Mouse (Mus musculus) forebrain, embryonic 15.5 days (tissue): ENCODE measurements around the gene Eefsec. TPM values are rescaled to one million over a fixed set of nuclear protein-coding genes. Genes with fewer than 3 reads are reported as not detected.

ENCODE experiments used
- ATAC-seq: fragments of 200-750 bp; cut with Nextera tagmentation; replicated peaks from 2 replicates; pipeline ENCODE4 v1.8.0; 2017; ENCODE audit warnings: mild to moderate bottlenecking, moderate TSS enrichment, moderate library complexity
- H3K27ac ChIP-seq: fragments of 300-500 bp; sonication (generic); replicated peaks from 2 replicates; pipeline ENCODE4 v1.5.1; 2015; ENCODE audit warnings: mild to moderate bottlenecking, inconsistent platforms
- H3K27me3 ChIP-seq: fragments of 300-500 bp; sonication (generic); 2 replicates; pipeline ENCODE4 v1.6.1; 2015; ENCODE audit warnings: inconsistent platforms
- H3K36me3 ChIP-seq: fragments of 300-500 bp; sonication (generic); 2 replicates; pipeline ENCODE4 v1.6.1; 2015; ENCODE audit warnings: mild to moderate bottlenecking, inconsistent platforms
- H3K4me1 ChIP-seq: fragments of 300-500 bp; sonication (generic); 2 replicates; pipeline ENCODE4 v1.6.1; 2015; ENCODE audit warnings: inconsistent platforms
- H3K4me2 ChIP-seq: fragments of 300-500 bp; sonication (generic); replicated peaks from 2 replicates; pipeline ENCODE4 v1.6.1; 2015; ENCODE audit warnings: mild to moderate bottlenecking, inconsistent platforms
- H3K4me3 ChIP-seq: fragments of 300-500 bp; sonication (generic); 2 replicates; pipeline ENCODE4 v1.5.1; 2015; ENCODE audit warnings: mild to moderate bottlenecking, inconsistent platforms
- H3K9ac ChIP-seq: fragments of 300-500 bp; sonication (generic); replicated peaks from 2 replicates; pipeline ENCODE4 v1.6.1; 2015; ENCODE audit warnings: mild to moderate bottlenecking, inconsistent platforms
- H3K9me3 ChIP-seq: fragments of 300-500 bp; sonication (generic); 2 replicates; pipeline ENCODE4 v1.6.1; 2016; ENCODE audit warnings: inconsistent platforms
- WGBS: fragments of 180-500 bp; shearing (Covaris S2); methylation state at CpG from one replicate; pipeline ENCODE4 v1.1.7; 2015; ENCODE audit warnings: mixed read lengths; 5-methylcytosine and 5-hydroxymethylcytosine counted together
- polyA plus RNA-seq: library from polyadenylated mRNA; unstranded; fragments of >200 nt; fragmentation: Nextera tagmentation; extraction: Ambion mirVana; gene quantifications from 2 replicates; pipeline ENCODE4 v1.2.1, GENCODE M21; 2015

Gene Eefsec
- polyA plus RNA-seq, result 32.7 and 34.1 TPM in 2 replicates

DNA sequence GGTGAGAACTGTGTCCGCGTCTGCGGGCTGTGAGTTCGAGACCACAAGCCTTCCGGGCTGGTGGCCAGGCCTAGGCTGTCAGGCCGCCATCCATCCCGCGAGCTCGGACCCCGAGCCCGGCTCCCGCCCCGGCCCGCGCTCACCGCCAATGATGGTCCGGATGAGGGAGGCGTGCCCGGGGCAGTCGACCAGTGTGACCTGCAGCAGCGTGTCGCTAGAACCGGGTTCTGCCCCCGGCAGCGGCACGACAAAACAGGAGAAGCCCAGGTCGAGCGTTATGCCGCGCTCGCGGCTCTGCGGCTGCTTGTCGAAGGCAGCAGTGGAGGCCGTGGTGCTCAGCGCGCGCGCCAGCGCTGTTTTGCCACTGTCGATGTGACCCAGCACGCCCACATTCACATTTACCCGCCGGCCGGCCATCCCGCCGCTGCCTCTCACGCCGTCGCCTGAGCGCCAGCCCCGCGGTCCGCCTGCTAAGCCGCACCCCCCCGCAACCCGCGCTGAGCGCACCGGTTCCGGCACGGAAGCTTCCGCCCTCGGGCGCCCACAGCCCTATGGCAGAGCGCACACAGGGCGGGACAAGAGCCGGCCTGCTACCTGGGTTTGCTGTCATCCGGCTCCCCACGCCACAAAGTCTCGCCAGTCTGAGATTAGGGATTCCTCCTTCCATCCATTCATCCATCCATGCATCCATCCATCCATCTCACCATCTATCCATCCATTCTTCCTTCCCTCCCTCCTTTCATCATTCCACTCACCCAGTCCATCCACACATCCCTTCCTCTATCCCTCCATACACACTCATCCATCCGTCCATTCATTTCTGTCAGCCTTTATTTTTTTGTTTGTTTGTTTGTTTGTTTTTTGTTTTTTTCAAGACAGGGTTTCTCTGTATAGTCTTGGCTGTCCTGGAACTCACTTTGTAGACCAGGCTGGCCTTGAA, at the start of gene Eefsec:
Eefsec (minus strand) TSS at position 477 of the 940 bp plus-strand sequence.
- Histone ChIP-seq H3K9ac (peak within 1 kb of the TSS; percentile 96), H3K4me1 (peaks cover 10% of the 10 kb centered on the region), H3K36me3 (no peaks in the 10 kb centered on the region), H3K27me3 (no peaks in the 10 kb centered on the region), H3K4me3 (peak within 1 kb of the TSS; percentile 96), H3K4me2 (peak within 1 kb of the TSS; percentile 90), H3K27ac (peak within 1 kb of the TSS; percentile 77), H3K9me3 (no peaks in the 10 kb centered on the region)
- peak; percentile 96 for ATAC-seq
- WGBS, result 1% methylated on average over 72 of the region's 72 CpGs

GRCm38 (mm10) chr6:88493712-88494111, 47.4 kb upstream of the Eefsec start:
- Histone ChIP-seq H3K27me3 (no peaks in the 10 kb centered on the region), H3K4me3 (no peak overlapping the region), H3K9ac (no peak overlapping the region), H3K27ac (no peak overlapping the region), H3K36me3 (0 out of 2 replicates have a peak, but pooled peaks cover 14% of the 10 kb centered on the region), H3K9me3 (no peaks in the 10 kb centered on the region), H3K4me1 (peaks cover 14% of the 10 kb centered on the region), H3K4me2 (no peak overlapping the region)
- WGBS, result 82% methylated on average over 6 of the region's 6 CpGs
- no peak for ATAC-seq

DNA sequence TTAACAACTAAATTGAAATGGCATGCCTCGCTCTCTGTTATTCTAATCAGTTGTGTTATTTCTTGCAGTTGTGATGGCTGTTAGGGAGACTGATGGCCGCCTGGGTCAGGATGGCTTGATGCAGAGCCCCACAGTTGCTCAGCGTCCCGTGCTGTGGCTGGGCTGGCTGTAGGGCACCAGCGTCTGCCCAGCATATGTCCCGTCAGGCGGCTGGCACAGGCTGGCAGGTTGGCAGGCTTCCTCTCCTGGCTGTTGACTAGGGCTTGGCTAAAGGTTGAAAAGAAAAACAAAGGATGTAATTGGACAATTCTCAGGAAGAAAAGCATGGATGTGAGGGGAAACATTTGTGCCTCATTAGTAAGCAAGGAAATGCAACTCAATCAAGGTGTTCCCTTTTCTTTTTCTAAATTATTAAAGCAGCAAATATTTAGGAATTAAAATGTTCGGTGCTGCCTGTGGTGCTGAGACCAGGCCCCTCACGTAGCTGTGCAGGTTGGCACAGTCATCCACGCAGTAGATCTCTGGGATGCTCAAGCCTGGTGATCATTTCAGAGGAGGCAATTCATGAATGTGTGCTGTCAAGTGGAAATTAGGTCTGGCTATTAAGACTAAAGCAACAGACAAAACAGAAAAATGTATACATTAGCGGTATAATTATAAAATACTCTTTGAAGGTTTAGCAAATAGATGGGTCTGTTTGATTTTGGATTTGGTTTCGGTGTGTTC, 44.5 kb upstream of the Eefsec start:
- no peak overlapping the region for H3K4me2 ChIP-seq
- H3K9me3 ChIP-seq, result no peaks in the 10 kb centered on the region
- 56% methylated on average over 12 of the region's 12 CpGs for WGBS
- peak; percentile 87 for ATAC-seq
- peaks cover 13% of the 10 kb centered on the region for H3K36me3 ChIP-seq
- H3K9ac ChIP-seq, result no peak overlapping the region
- peak overlapping the region; percentile 32 for H3K27ac ChIP-seq
- H3K4me3 ChIP-seq, result no peak overlapping the region
- no peaks in the 10 kb centered on the region for H3K27me3 ChIP-seq
- peaks cover 21% of the 10 kb centered on the region for H3K4me1 ChIP-seq

DNA sequence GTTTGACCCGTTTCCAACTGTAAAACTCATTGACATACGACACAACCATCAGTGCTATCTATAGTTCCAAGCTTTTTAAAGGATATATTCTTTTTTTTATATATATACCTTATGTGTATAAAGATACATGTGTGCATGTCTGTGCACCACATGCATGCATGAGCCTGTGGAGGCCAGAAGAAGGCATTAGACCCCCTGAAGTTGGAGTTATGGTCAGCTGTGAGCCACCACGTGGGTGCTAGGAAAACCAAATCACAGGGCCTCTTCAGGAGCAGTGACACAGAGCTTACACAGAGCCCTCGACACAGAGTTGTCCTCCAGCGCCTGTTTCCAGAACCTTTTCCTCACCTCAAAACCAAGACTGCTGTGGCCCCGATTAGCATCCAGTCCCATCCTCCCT, 43.5 kb upstream of the Eefsec start:
- Histone ChIP-seq H3K9me3 (no peaks in the 10 kb centered on the region), H3K4me1 (peaks cover 21% of the 10 kb centered on the region), H3K4me2 (no peak overlapping the region), H3K4me3 (no peak overlapping the region), H3K27me3 (no peaks in the 10 kb centered on the region), H3K27ac (no peak overlapping the region), H3K36me3 (peaks cover 21% of the 10 kb centered on the region), H3K9ac (no peak overlapping the region)
- 84% methylated on average over 6 of the region's 6 CpGs for WGBS
- ATAC-seq, result no peak

DNA sequence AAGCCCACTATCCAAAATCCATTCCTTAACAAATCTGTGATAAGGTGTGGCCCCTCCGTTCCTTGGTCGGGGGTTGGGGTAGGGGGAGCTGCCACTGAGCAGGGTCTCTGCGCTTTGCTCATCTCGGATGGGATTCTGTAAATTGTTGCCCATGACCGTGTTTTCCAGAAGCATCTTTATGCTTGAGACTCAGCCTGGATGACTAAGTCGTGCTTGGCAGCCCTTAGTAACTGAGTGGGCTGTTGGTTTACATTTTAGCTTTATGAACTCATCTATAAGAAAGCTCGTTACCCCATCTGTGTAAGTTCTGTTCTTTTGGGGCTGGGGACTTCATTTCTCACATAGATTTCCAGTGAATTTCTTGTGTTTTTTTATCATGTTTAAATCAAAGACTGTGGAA, 42.7 kb upstream of the Eefsec start:
- Histone ChIP-seq H3K9me3 (no peaks in the 10 kb centered on the region), H3K4me3 (no peak overlapping the region), H3K4me1 (peaks cover 21% of the 10 kb centered on the region), H3K27me3 (no peaks in the 10 kb centered on the region), H3K4me2 (no peak overlapping the region), H3K36me3 (peaks cover 29% of the 10 kb centered on the region), H3K9ac (no peak overlapping the region), H3K27ac (no peak overlapping the region)
- no peak for ATAC-seq
- 86% methylated on average over 7 of the region's 7 CpGs for WGBS

- H3K9me3 ChIP-seq, result no peaks in the 10 kb centered on the region
- no peak overlapping the region for H3K4me3 ChIP-seq
- H3K4me2 ChIP-seq, result no peak overlapping the region
- ATAC-seq, result peak; percentile 53; the same call in 1 of the 2 replicates
- H3K9ac ChIP-seq, result no peak overlapping the region
- 61% methylated on average over 8 of the region's 8 CpGs for WGBS
- H3K27me3 ChIP-seq, result no peaks in the 10 kb centered on the region
- H3K4me1 ChIP-seq, result peaks cover 27% of the 10 kb centered on the region
- H3K27ac ChIP-seq, result no peak overlapping the region
- H3K36me3 ChIP-seq, result peaks cover 44% of the 10 kb centered on the region
These were observed 40.6 kb upstream of the Eefsec start for GRCm38 (mm10) chr6:88486893-88487292.

DNA sequence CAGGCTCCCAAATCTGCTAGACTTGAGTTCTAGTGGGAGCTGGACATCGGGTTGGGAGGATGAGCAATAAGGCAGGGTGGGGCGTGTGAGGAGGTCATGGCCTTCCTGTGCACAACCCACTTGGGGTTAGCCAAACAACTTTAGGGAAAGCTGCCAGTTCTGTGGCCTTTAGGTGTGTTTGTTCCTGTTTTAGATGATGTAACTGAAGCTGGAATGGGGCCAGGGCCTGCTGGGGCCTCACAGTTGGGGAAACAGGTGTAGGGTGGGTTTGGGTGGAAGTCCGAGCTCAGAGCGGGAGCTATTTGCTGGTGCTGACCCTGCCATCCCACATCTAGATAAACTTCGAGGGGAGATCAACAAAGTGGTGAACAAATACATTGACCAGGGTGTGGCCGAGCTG, 39.0 kb upstream of the Eefsec start:
- Histone ChIP-seq H3K4me1 (peaks cover 14% of the 10 kb centered on the region), H3K27ac (no peak overlapping the region), H3K27me3 (no peaks in the 10 kb centered on the region), H3K4me2 (no peak overlapping the region), H3K4me3 (no peak overlapping the region), H3K36me3 (peaks cover 59% of the 10 kb centered on the region), H3K9me3 (no peaks in the 10 kb centered on the region), H3K9ac (no peak overlapping the region)
- 88% methylated on average over 6 of the region's 6 CpGs for WGBS
- ATAC-seq, result no peak

GRCm38 (mm10) chr6:88483913-88484312, 37.6 kb upstream of the Eefsec start:
- no peaks in the 10 kb centered on the region for H3K9me3 ChIP-seq
- peaks cover 13% of the 10 kb centered on the region for H3K4me1 ChIP-seq
- no peaks in the 10 kb centered on the region for H3K27me3 ChIP-seq
- no peak overlapping the region for H3K4me3 ChIP-seq
- H3K4me2 ChIP-seq, result no peak overlapping the region
- no peak overlapping the region for H3K9ac ChIP-seq
- H3K27ac ChIP-seq, result no peak overlapping the region
- H3K36me3 ChIP-seq, result peaks cover 70% of the 10 kb centered on the region
- no peak for ATAC-seq

DNA sequence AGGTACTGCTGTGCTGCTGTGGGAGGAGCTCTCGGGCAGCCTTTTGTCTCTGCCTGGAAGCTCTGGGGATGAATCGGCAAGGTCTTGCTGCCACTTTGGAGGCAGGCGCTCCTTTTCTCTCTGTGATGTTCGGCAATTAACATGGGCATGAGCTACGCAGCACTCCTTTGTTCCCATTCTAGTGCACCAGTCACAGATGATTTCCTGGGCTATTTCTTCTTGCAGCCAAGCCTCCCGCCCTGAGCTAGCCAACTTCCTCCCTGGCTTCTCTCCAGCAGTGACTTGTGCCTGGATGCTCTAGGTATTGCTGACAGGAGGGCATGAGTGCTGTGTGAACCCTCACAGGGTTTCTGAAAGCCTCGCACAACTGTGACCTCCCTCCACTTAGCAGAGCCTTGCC, 36.8 kb upstream of the Eefsec start:
- 52% methylated on average over 7 of the region's 7 CpGs for WGBS
- Histone ChIP-seq H3K4me3 (no peak overlapping the region), H3K27ac (peak overlapping the region; percentile 50), H3K9me3 (no peaks in the 10 kb centered on the region), H3K27me3 (no peaks in the 10 kb centered on the region), H3K4me1 (peaks cover 13% of the 10 kb centered on the region), H3K9ac (no peak overlapping the region), H3K4me2 (no peak overlapping the region), H3K36me3 (peaks cover 77% of the 10 kb centered on the region)
- ATAC-seq, result no peak

- Histone ChIP-seq H3K36me3 (peaks cover 83% of the 10 kb centered on the region), H3K9ac (no peak overlapping the region), H3K27me3 (no peaks in the 10 kb centered on the region), H3K4me3 (no peak overlapping the region), H3K4me2 (no peak overlapping the region), H3K9me3 (no peaks in the 10 kb centered on the region), H3K27ac (no peak overlapping the region), H3K4me1 (peaks cover 6% of the 10 kb centered on the region)
- WGBS, result 66% methylated on average over 6 of the region's 6 CpGs
- no peak for ATAC-seq
These were observed 34.1 kb upstream of the Eefsec start for GRCm38 (mm10) chr6:88480421-88480820.

DNA sequence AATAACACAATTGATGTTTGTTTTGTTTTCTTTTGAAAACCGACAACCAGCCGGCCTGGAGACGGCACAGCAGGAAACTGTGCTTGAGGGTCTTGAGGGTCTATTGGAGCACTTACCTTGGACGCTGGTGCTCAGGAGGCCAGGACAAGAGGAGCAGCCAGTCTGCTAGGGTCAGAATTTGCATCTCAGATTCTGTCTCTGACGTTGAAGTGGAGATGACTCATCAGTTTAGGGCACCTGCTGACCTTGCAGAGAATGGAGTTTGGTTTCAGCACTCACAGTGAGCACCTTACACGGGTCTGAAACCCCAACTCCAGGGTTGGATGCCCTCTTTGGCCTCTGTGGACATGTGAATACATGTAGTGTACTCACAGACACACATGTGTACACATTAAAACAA, 23.5 kb upstream of the Eefsec start:
- 73% methylated on average over 6 of the region's 6 CpGs for WGBS
- Histone ChIP-seq H3K4me3 (no peak overlapping the region), H3K36me3 (peaks cover 53% of the 10 kb centered on the region)

More for the DNA sequence above, 23.5 kb upstream of the Eefsec start:
- H3K27ac ChIP-seq, result no peak overlapping the region
- no peaks in the 10 kb centered on the region for H3K9me3 ChIP-seq
- ATAC-seq, result no peak
- H3K4me1 ChIP-seq, result peaks cover 15% of the 10 kb centered on the region
- no peak overlapping the region for H3K4me2 ChIP-seq
- H3K9ac ChIP-seq, result no peak overlapping the region
- H3K27me3 ChIP-seq, result no peaks in the 10 kb centered on the region
